Comparison of ENCODE assay signal across 8 mouse cellular contexts in genomic region chr6:108184847-108185684, GRCm38 (mm10). TPM values are rescaled to one million over a fixed set of nuclear protein-coding genes. Genes with fewer than 3 reads are reported as not detected.
DNase-seq lines count a peak whose midpoint lies in the region; ATAC-seq and TF ChIP-seq lines count a peak whose summit lies in the region.

TSS of gene Sumf1 (minus strand) at chr6:108185582.

- peak within 1 kb of the TSS; percentile 91 for H3K4me2 ChIP-seq in forebrain, postnatal 0 days (ENCODE audit: low read depth)
- peak within 1 kb of the TSS; percentile 92 for H3K4me2 ChIP-seq in lung, embryonic 15.5 days

- peaks cover 3% of the 10 kb centered on the region; the same call in 1 of the 2 replicates for H3K79me2 ChIP-seq in MEL (ENCODE audit: control insufficient read depth, insufficient read depth, low read length, poor library complexity)

- ATAC-seq in forebrain, postnatal 0 days = peak; percentile 98
- peak; percentile 88; the same call in 1 of the 2 replicates for ATAC-seq in lung, embryonic 15.5 days (ENCODE audit: borderline replicate concordance, extremely low read depth, low FRiP score, low TSS enrichment)

- peak; percentile 58 to 76; a peak in 3 of 4 replicates for TF ChIP-seq POLR2A in MEL (IDR thresholded peaks at IDR 0.05; ENCODE audit: control insufficient read depth in 1 of 2, insufficient read depth in 1 of 2, low read depth in 1 of 2, low read length in 2 of 2, poor library complexity in 1 of 2)
- peak; percentile 70 for TF ChIP-seq POLR2A in cerebellum, adult 2 months (IDR thresholded peaks at IDR 0.05; ENCODE audit: borderline replicate concordance, insufficient read depth, low read length)

- peak; percentile 94 for DNase-seq in MEL (ENCODE audit: low read depth, low spot score)
- DNase-seq in cerebellum, adult 2 months = peak; percentile 91
- DNase-seq in forebrain, postnatal 0 days = peak; percentile 94
- DNase-seq in heart, postnatal 4 days = peak; percentile 92
- DNase-seq in layer of hippocampus, adult 8-10 months (ENCODE audit: low spot score in 2 of 2) = peak; percentile 84 to 91
- peak; percentile 82 for DNase-seq in ovary, adult 18-20 months (ENCODE audit: low spot score)
- peak; percentile 86 for DNase-seq in thymus, postnatal 0 days (ENCODE audit: low spot score)

- WGBS in cerebellum, adult 2 months = 3% methylated on average over 49 of the region's 49 CpGs
- WGBS in forebrain, postnatal 0 days = 8% methylated on average over 49 of the region's 49 CpGs
- WGBS in lung, embryonic 15.5 days = 3% methylated on average over 49 of the region's 49 CpGs

- peak within 1 kb of the TSS; percentile 85 for H3K9ac ChIP-seq in MEL (ENCODE audit: control insufficient read depth, low read depth, low read length, poor library complexity, severe bottlenecking)
- H3K9ac ChIP-seq in forebrain, postnatal 0 days = peak within 1 kb of the TSS; percentile 68
- H3K9ac ChIP-seq in lung, embryonic 15.5 days = peak within 1 kb of the TSS; percentile 67

- peak within 1 kb of the TSS; percentile 56 for H3K27ac ChIP-seq in MEL (ENCODE audit: control insufficient read depth, low read depth, low read length)
- H3K27ac ChIP-seq in cerebellum, adult 2 months (ENCODE audit: insufficient read depth, low read length) = no peak within 1 kb of the TSS
- H3K27ac ChIP-seq in forebrain, postnatal 0 days (ENCODE audit: low read depth, low read length) = 0 out of 2 replicates have a peak within 1 kb of the TSS, but pooled peaks have one; percentile 21
- no peak within 1 kb of the TSS for H3K27ac ChIP-seq in lung, embryonic 15.5 days

- no peak for TF ChIP-seq RAD21 in MEL (IDR thresholded peaks at IDR 0.05; ENCODE audit: low read depth, low read length)

- H3K9me3 ChIP-seq in MEL (replicated peaks; ENCODE audit: insufficient read depth, low read length) = no peaks in the 10 kb centered on the region
- H3K9me3 ChIP-seq in forebrain, postnatal 0 days (ENCODE audit: low read length) = no peaks in the 10 kb centered on the region
- H3K9me3 ChIP-seq in lung, embryonic 15.5 days = no peaks in the 10 kb centered on the region

- no peak for TF ChIP-seq CTCF in MEL (IDR thresholded peaks at IDR 0.05 in 2 of 3, conservative IDR thresholded peaks at IDR 0.05 in 1 of 3; ENCODE audit: control insufficient read depth in 1 of 3, insufficient read depth in 1 of 3, low read depth in 2 of 3, low read length in 3 of 3, poor library complexity in 1 of 3, severe bottlenecking in 1 of 3)
- no peak for TF ChIP-seq CTCF in cerebellum, adult 2 months (IDR thresholded peaks at IDR 0.05; ENCODE audit: borderline replicate concordance, insufficient read depth, low read depth, low read length)
- TF ChIP-seq CTCF in forebrain, postnatal 0 days (IDR thresholded peaks at IDR 0.05; ENCODE audit: low read depth) = no peak

- H3K36me3 ChIP-seq in MEL (ENCODE audit: control insufficient read depth in 1 of 2, insufficient read depth in 2 of 2, low read length in 2 of 2) = peaks cover 0 to 9% of the 10 kb centered on the region in 2 experiments; a peak in 2 of 4 replicates
- H3K36me3 ChIP-seq in forebrain, postnatal 0 days (ENCODE audit: insufficient read depth) = no peaks in the 10 kb centered on the region
- H3K36me3 ChIP-seq in lung, embryonic 15.5 days = no peaks in the 10 kb centered on the region

- H3K4me1 ChIP-seq in MEL (ENCODE audit: control insufficient read depth in 1 of 2, insufficient read depth in 2 of 2, low read length in 2 of 2) = peaks cover 1 to 3% of the 10 kb centered on the region in 2 experiments; a peak in 2 of 4 replicates
- 0 out of 2 replicates have a peak, but pooled peaks cover 3% of the 10 kb centered on the region for H3K4me1 ChIP-seq in cerebellum, adult 2 months (ENCODE audit: control insufficient read depth, insufficient read depth, low read length)
- H3K4me1 ChIP-seq in forebrain, postnatal 0 days (ENCODE audit: insufficient read depth) = 0 out of 2 replicates have a peak, but pooled peaks cover 2% of the 10 kb centered on the region
- peaks cover 7% of the 10 kb centered on the region for H3K4me1 ChIP-seq in lung, embryonic 15.5 days

- H3K27me3 ChIP-seq in MEL (ENCODE audit: control insufficient read depth in 1 of 2, insufficient read depth in 2 of 2, low read length in 2 of 2) = peaks cover 0 to 4% of the 10 kb centered on the region in 2 experiments; a peak in 1 of 4 replicates
- no peaks in the 10 kb centered on the region for H3K27me3 ChIP-seq in cerebellum, adult 2 months (ENCODE audit: control insufficient read depth, insufficient read depth, low read length)
- H3K27me3 ChIP-seq in forebrain, postnatal 0 days (ENCODE audit: insufficient read depth, low read length) = no peaks in the 10 kb centered on the region
- no peaks in the 10 kb centered on the region for H3K27me3 ChIP-seq in lung, embryonic 15.5 days

- TF ChIP-seq EP300 in MEL (IDR thresholded peaks at IDR 0.05; ENCODE audit: low read depth in 1 of 2, low read length in 2 of 2) = 0 out of 4 replicates have a peak, but pooled peaks of 1 of the 2 experiments have one; percentile 21

- H3K4me3 ChIP-seq in MEL (ENCODE audit: control insufficient read depth in 1 of 2, insufficient read depth in 1 of 2, low read depth in 2 of 2, low read length in 2 of 2) = peak within 1 kb of the TSS; percentile 75 to 89
- peak within 1 kb of the TSS; percentile 64 for H3K4me3 ChIP-seq in cerebellum, adult 2 months (replicated peaks; ENCODE audit: insufficient read depth, low read depth, low read length)
- peak within 1 kb of the TSS; percentile 73 for H3K4me3 ChIP-seq in forebrain, postnatal 0 days (ENCODE audit: low read depth, low read length)
- H3K4me3 ChIP-seq in lung, embryonic 15.5 days = peak within 1 kb of the TSS; percentile 86

TF ChIP-seq in MEL, 35 proteins besides CTCF, POLR2A, EP300 and RAD21:
- TF ChIP-seq KAT2A (conservative IDR thresholded peaks at IDR 0.05; ENCODE audit: low read depth, low read length) (no peak; the same call in 1 of the 2 replicates), TCF12 (IDR thresholded peaks at IDR 0.05; ENCODE audit: low read depth, low read length) (peak; percentile 63), SIN3A (IDR thresholded peaks at IDR 0.05; ENCODE audit: low read length) (peak; percentile 98), USF2 (IDR thresholded peaks at IDR 0.05; ENCODE audit: borderline replicate concordance in 1 of 2, insufficient read depth in 1 of 2, low read depth in 1 of 2, low read length in 2 of 2) (peak; percentile 95 to 97), ZKSCAN1 (IDR thresholded peaks at IDR 0.05; ENCODE audit: low read depth, low read length) (no peak), HCFC1 (IDR thresholded peaks at IDR 0.05; ENCODE audit: low read depth, low read length) (peak; percentile 84), MXI1 (IDR thresholded peaks at IDR 0.05; ENCODE audit: low read depth, low read length) (peak; percentile 87), NRF1 (IDR thresholded peaks at IDR 0.05; ENCODE audit: insufficient read depth, low read depth, low read length, poor library complexity, severe bottlenecking) (0 out of 2 replicates have a peak, but pooled peaks have one; percentile 29), JUND (IDR thresholded peaks at IDR 0.05; ENCODE audit: low read depth, low read length) (no peak), UBTF (IDR thresholded peaks at IDR 0.05; ENCODE audit: borderline replicate concordance, insufficient read depth, low read depth, low read length) (no peak), NELFE (IDR thresholded peaks at IDR 0.05; ENCODE audit: low read depth, low read length) (peak; percentile 68), GATA1 (IDR thresholded peaks at IDR 0.05; ENCODE audit: low read depth, low read length) (peak; percentile 55), CHD1 (IDR thresholded peaks at IDR 0.05; ENCODE audit: low read depth, low read length) (no peak), BHLHE40 (IDR thresholded peaks at IDR 0.05; ENCODE audit: borderline replicate concordance, low read depth, low read length) (peak; percentile 81; the same call in 1 of the 2 replicates), USF1 (IDR thresholded peaks at IDR 0.05; ENCODE audit: low read depth, low read length) (peak; percentile 95), ETS1 (IDR thresholded peaks at IDR 0.05; ENCODE audit: low read depth, low read length) (no peak; the same call in 1 of the 2 replicates), POLR2AphosphoS5 (IDR thresholded peaks at IDR 0.05; ENCODE audit: borderline replicate concordance, low read depth, low read length) (no peak), ELF1 (IDR thresholded peaks at IDR 0.05; ENCODE audit: low read depth, low read length) (peak; percentile 20; the same call in 1 of the 2 replicates), MEF2A (IDR thresholded peaks at IDR 0.05; ENCODE audit: extremely low read depth, insufficient replicate concordance, low read depth, low read length, poor library complexity, severe bottlenecking) (no peak), ZMIZ1 (IDR thresholded peaks at IDR 0.05; ENCODE audit: low read depth, low read length) (no peak), MYC (IDR thresholded peaks at IDR 0.05; ENCODE audit: low read depth, low read length) (no peak), MAX (IDR thresholded peaks at IDR 0.05; ENCODE audit: low read length) (peak; percentile 88), TBP (IDR thresholded peaks at IDR 0.05; ENCODE audit: low read depth, low read length) (peak; percentile 84), MYB (IDR thresholded peaks at IDR 0.05; ENCODE audit: low read depth, low read length) (no peak)

RNA-seq across cellular contexts. Expression of gene Sumf1, which starts in this region (rescaled TPM):
- total RNA-seq in MEL (2012; rRNA removed) = 7.9 and 9.4 TPM in 2 replicates
- polyA plus RNA-seq in MEL (2012; ENCODE audit: insufficient read depth in 1 of 2, insufficient read length in 2 of 2, low read depth in 1 of 2, low replicate concordance in 2 of 2, missing spikeins in 1 of 2) = 10 to 100 TPM in 1 of 2 experiments, not detected in 1; 11.2 TPM
- polyA plus RNA-seq in cerebellum, adult 2 months (2012; rRNA removed) = 20.2 and 23.0 TPM in 2 replicates
- 15.7 and 18.3 TPM in 2 replicates for total RNA-seq in forebrain, postnatal 0 days (2014; rRNA removed)
- 7.7 and 11.6 TPM in 2 replicates for polyA plus RNA-seq in forebrain, postnatal 0 days (2015; fragmentation: Nextera tagmentation; extraction: Ambion mirVana)
- total RNA-seq in heart, postnatal 4 days (2021) = 10 to 100 TPM; 18.0 to 21.5 TPM
- 10 to 100 TPM; 19.2 to 29.2 (median 22.3) TPM for total RNA-seq in layer of hippocampus, adult 8-10 months (2022)
- 29.7 and 30.0 TPM in 2 replicates for polyA plus RNA-seq in lung, embryonic 15.5 days (2015; fragmentation: Nextera tagmentation; extraction: Ambion mirVana)
- polyA plus RNA-seq in thymus, postnatal 0 days (2015; fragmentation: Nextera tagmentation; extraction: Ambion mirVana) = 14.8 and 17.3 TPM in 2 replicates

Comparison
In these comparisons a context has a peak if more than half of its experiments do, and no peak if none do; other contexts are left out.
1. H3K27ac ChIP-seq: peak in MEL (single experiment) and forebrain, postnatal 0 days (single experiment); none in cerebellum, adult 2 months (single experiment) and lung, embryonic 15.5 days (single experiment).
2. Peak in every context shown above with its lines, with median percentiles within 50 percentile points of each other: DNase-seq, H3K4me3 ChIP-seq and H3K9ac ChIP-seq.